Mouse (Mus musculus) spleen, adult 2 months (tissue): Measurements from ENCODE around the gene Gm11492. TPM values are rescaled to one million over a fixed set of nuclear protein-coding genes. Genes with fewer than 3 reads are reported as not detected.

Experiments
- DNase-seq, 2 experiments: peaks; one replicate each; pipeline versions ENCODE4 v3.0.0 to v3.0.0-alpha.2; 2012 to 2021; ENCODE audit warnings: low spot score in 2 of 2, low read depth in 1 of 2
- H3K27ac ChIP-seq: fragments of 200-500 bp; 2 replicates; pipeline ENCODE4 v1.5.1; 2012; ENCODE audit warnings: low read length, inconsistent platforms; ENCODE audit not compliant: insufficient read depth
- H3K27me3 ChIP-seq: fragments of 200-500 bp; 2 replicates; pipeline ENCODE4 v1.6.1; 2012; ENCODE audit warnings: mild to moderate bottlenecking, moderate library complexity, low read length, inconsistent platforms; ENCODE audit not compliant: control insufficient read depth, insufficient read depth
- H3K36me3 ChIP-seq: fragments of 200-500 bp; 2 replicates; pipeline ENCODE4 v1.6.1; 2012; ENCODE audit warnings: mild to moderate bottlenecking, low read length, inconsistent platforms; ENCODE audit not compliant: control insufficient read depth, insufficient read depth
- H3K4me1 ChIP-seq: fragments of 200-500 bp; 2 replicates; pipeline ENCODE4 v1.6.1; 2011; ENCODE audit warnings: inconsistent platforms; ENCODE audit not compliant: control insufficient read depth, insufficient read depth, insufficient read length
- H3K4me3 ChIP-seq: fragments of 200-500 bp; 2 replicates; pipeline ENCODE4 v1.5.1; 2011; ENCODE audit warnings: mild to moderate bottlenecking, inconsistent platforms; ENCODE audit not compliant: insufficient read depth, insufficient read length; ENCODE audit errors: extremely low read depth
- CTCF ChIP-seq: fragments of 200-500 bp; IDR thresholded peaks from 2 replicates; pipeline ENCODE4 v1.5.1; 2011; ENCODE audit warnings: mild to moderate bottlenecking, inconsistent platforms; ENCODE audit not compliant: insufficient read depth, insufficient read length, insufficient replicate concordance; ENCODE audit errors: extremely low read depth
- POLR2A ChIP-seq: fragments of 200-500 bp; IDR thresholded peaks from 2 replicates; pipeline ENCODE4 v1.6.1; 2011; ENCODE audit warnings: low read depth, low read length, inconsistent platforms
- WGBS: fragments of 180-500 bp; shearing (Covaris S2); methylation state at CpG from one replicate; pipeline ENCODE4 v1.1.7; 2018; 5-methylcytosine and 5-hydroxymethylcytosine counted together
- polyA plus RNA-seq: library from polyadenylated mRNA; depleted of rRNA; stranded (reverse); fragments of >200 nt; gene quantifications from 2 replicates; pipeline ENCODE4 v1.2.3, GENCODE M21; 2012; rRNA removed

Gm11492 gene
- polyA plus RNA-seq, 1 experiment, result not detected

GRCm38 (mm10) chr11:87616790-87617474, 50.5 kb downstream of the Gm11492 start, which contains the start of gene Hsf5:
Gene Hsf5 (plus strand): TSS chr11:87617164.
- TF ChIP-seq POLR2A (no peak), CTCF (no peak)
- no peaks in the 10 kb centered on the region for H3K4me1 ChIP-seq
- 97% methylated on average over 67 of the region's 69 CpGs for WGBS

DNA sequence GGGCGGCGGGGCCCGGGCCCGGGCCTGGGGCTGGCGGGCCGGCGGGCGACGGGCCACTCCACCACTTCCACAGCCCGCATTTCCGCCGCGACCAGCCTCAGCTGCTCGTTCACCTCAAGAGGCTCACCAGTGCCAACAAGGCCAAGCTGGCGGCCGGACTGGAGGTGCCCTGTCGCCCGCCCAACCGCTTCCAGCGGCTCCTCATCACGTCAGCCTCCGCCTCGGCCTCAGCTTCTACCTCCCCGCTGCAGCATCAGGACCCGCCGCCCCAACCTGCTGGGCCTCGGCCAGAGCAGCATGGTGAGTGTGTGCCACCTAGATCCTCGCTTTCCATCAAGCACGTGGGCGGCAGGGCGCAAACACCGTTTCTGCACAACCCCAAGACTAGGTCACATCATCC, 51.2 kb downstream of the Gm11492 start:
- DNase-seq, result no peak
- no peaks in the 10 kb centered on the region for H3K4me1 ChIP-seq
- 98% methylated on average over 32 of the region's 32 CpGs for WGBS
- H3K27me3 ChIP-seq, result no peaks in the 10 kb centered on the region
- no peak overlapping the region for H3K27ac ChIP-seq
- H3K36me3 ChIP-seq, result peaks cover 39% of the 10 kb centered on the region
- TF ChIP-seq CTCF (no peak), POLR2A (no peak)
- H3K4me3 ChIP-seq, result no peak overlapping the region

More at GRCm38 (mm10) chr11:87616790-87617474, 50.5 kb downstream of the Gm11492 start, which contains the start of gene Hsf5:
- no peak for DNase-seq
- Histone ChIP-seq H3K27ac (no peak within 1 kb of the TSS), H3K4me3 (no peak within 1 kb of the TSS), H3K36me3 (peaks cover 45% of the 10 kb centered on the region), H3K27me3 (no peaks in the 10 kb centered on the region)

Other genes with a start within 250 kb of the Gm11492 start
- gene Ppm1e, start 207.6 kb upstream of the Gm11492 start, polyA plus RNA-seq, result 0.86 and 1.4 TPM in 2 replicates
- gene Rad51c, start 161.7 kb upstream of the Gm11492 start, polyA plus RNA-seq, result 0.56 and 0.67 TPM in 2 replicates
- 0.16 TPM in 2 replicates for gene Tex14, start 161.6 kb upstream of the Gm11492 start, polyA plus RNA-seq
- 25.1 and 25.7 TPM in 2 replicates for gene Sept4, start 2.2 kb downstream of the Gm11492 start, polyA plus RNA-seq
- gene Mtmr4, start 25.5 kb downstream of the Gm11492 start, polyA plus RNA-seq, result 23.8 and 28.1 TPM in 2 replicates
- gene Hsf5, start 50.5 kb downstream of the Gm11492 start, polyA plus RNA-seq, result 0.01 TPM in 1 of 2 replicates, not detected in the other
- gene Rnf43, start 96.1 kb downstream of the Gm11492 start, polyA plus RNA-seq, result 3.5 and 4.9 TPM in 2 replicates
- 59.1 and 62.2 TPM in 2 replicates for gene Supt4a, start 170.9 kb downstream of the Gm11492 start, polyA plus RNA-seq
- gene Tspoap1, start 193.9 kb downstream of the Gm11492 start, polyA plus RNA-seq, result 6.1 and 6.2 TPM in 2 replicates
- 21.9 and 28.7 TPM in 2 replicates for gene Mpo, start 226.9 kb downstream of the Gm11492 start, polyA plus RNA-seq